Mouse (Mus musculus) inflammation-experienced regulatory T-cells, adult 6 months (primary cell): Measurements from ENCODE around the gene Csnk2a2. TPM values are rescaled to one million over a fixed set of nuclear protein-coding genes. Genes with fewer than 3 reads are reported as not detected.

Experiments
- ATAC-seq: one replicate; pipeline ENCODE4 v1.8.0; 2017
- polyA plus RNA-seq, 3 experiments: library from polyadenylated mRNA; unstranded; fragments of 100-300 nt; shearing (Covaris generic); gene quantifications; one replicate each; pipeline ENCODE4 v1.2.1; 2017

Csnk2a2 gene
- polyA plus RNA-seq = 10 to 100 TPM; 10.6 to 16.8 (median 12.5) TPM

- ATAC-seq = no peak
These were observed at the start of gene Csnk2a2 for GRCm38 (mm10) chr8:95490006-95490405. TSS of gene Csnk2a2 (minus strand) at chr8:95490039.

- ATAC-seq = no peak
These were observed 49.6 kb upstream of the Csnk2a2 start for GRCm38 (mm10) chr8:95539487-95539886.

DNA sequence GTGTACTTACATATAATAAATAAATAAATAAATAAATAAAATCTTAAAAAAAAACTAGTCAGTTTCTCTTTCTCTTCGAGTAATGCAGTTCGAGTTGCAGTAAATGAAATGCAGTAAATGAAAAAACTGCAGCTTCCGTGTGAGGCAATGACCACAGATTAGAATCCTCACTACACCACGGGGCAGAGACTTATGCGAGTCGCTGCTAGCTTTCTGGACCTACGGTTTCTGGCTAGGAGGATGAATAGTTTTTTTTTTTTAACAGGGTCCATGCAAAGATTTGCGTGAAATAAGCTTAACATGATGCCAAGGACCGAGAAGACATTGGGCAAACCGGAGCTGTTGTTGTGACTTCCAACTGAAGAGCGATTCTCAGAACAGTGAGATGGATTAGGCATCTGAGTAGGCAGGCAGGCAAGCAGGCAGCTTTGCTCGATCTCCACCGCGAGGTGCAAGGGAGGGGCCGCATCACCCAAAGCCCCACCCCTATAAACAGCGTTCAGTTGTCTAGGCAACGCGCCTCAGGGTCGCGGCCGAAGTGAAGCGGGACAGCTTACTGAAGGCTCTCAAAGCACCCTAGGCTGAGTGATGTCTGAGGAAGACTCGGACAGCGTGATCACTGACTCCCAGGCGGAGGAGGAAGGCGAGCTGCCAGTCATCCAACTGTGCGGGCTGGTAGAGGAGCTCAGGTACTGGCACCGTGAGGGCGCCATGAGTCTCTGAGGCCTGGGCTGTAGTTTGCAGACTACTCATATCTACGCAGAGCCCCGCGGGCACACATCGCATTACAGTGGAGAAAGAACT lies 43.9 kb upstream of the Csnk2a2 start, which contains the start of gene Ccdc113:
Ccdc113 (plus strand) TSS at position 502 of the 804 bp plus-strand sequence.
- ATAC-seq = no peak

- ATAC-seq = no peak
These were observed 42.4 kb upstream of the Csnk2a2 start for GRCm38 (mm10) chr8:95532206-95532605.

DNA sequence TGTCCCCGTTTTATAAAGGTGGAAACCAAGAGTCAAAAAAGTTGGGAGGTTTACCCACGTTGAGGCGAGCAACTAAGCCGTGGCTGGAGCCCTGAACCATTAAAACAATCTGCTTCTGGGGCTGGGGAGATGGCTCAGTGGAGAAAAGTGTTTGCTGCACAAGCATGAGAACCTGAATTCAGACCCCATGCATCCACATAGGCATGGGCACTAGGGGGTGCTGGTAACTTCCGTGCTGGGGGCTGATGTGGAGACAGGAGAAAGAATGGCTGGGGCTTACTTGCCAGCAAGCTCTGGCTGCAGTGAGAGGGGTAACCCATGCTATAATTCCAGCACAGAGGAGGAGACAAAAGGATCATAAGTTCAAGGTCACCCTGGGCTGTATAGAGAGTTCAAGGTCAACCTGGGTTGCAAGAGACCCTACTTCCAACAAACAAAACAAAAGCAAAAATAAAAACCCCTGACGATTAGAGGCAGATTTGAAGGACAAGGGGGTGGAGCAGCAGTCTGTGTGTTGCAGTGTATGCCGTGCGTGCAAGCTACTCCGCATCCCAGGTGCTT lies 39.0 kb upstream of the Csnk2a2 start:
- ATAC-seq = no peak

DNA sequence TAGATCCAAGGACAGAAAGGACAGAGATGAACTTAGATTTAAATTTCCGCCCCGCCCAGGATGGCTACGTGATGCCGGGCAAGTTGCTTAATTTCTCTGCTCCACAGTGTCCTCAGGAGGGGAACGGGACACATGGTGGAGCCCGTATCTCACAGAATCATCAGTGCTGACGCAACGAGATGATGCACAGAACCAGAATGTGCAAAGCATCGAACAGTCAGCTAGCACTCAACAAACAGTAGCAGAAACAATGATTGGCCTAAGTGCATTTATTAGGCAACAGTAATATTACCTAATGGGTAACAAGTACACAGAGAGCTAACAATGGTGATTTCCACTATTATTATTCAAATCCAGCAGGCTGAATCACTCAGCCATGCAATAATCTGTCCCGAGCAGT lies 38.4 kb upstream of the Csnk2a2 start:
- ATAC-seq = no peak

DNA sequence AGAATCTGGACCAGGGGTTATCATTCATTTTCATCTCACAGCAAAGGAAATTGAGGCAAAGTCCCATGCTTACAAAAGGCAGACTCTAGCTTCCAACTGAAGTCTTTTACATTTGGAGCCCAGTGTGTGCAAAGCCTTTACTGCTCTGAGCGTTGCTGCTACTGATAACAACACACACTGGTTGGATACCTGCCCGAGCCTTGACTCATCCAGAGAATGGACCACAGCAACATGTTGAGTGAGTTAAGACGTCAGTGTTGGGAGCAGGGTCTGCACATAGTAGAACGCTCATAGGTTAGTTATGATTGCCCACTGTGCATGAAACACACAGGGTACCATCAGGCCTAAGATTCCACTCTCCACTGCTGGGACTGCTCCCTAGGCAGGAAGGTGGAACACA lies 34.2 kb upstream of the Csnk2a2 start:
- ATAC-seq = no peak

- no peak for ATAC-seq
These were observed 27.1 kb upstream of the Csnk2a2 start for GRCm38 (mm10) chr8:95516928-95517327.

DNA sequence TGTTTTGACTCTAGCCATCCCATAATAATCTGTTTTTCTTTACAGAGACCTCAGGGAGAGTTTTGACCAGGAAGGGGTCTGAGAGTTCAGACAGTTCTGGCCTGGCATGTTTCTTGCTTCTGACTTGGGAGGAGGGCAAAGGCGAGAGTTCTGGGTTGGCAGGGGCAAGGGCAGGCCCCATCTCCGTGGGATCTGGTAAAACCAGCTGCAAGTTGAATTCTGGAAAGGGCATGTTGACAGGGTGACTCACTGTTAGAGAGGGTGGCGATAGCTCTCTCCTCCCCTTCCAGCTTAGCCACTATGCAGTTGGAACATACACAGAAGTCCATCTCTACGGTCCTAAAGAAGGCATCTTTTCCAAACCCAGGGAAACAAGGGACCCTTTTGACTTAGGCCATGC lies 23.4 kb upstream of the Csnk2a2 start:
- no peak for ATAC-seq

DNA sequence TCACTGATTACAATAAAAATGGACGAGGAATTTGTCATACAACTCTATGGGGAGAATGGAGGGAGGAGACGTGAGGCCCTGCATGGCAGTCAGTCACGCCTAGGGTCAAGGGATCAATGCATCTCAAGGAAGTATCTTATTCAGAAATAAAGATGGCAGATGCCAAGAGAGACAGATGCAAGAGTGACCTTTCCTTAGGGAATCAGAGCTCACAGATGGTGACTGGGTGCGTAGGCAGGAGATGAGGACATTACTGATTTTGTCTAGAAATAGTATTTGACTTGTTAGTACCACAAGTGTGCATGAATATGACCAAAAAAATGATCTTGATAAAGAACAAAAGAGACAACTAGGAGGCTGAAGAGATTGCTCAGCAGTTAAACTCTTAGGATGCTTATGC lies 22.4 kb upstream of the Csnk2a2 start:
- ATAC-seq = no peak

- no peak for ATAC-seq
These were observed 16.4 kb upstream of the Csnk2a2 start for GRCm38 (mm10) chr8:95506245-95506644.

GRCm38 (mm10) chr8:95505606-95506005 lies 15.8 kb upstream of the Csnk2a2 start:
- no peak for ATAC-seq

DNA sequence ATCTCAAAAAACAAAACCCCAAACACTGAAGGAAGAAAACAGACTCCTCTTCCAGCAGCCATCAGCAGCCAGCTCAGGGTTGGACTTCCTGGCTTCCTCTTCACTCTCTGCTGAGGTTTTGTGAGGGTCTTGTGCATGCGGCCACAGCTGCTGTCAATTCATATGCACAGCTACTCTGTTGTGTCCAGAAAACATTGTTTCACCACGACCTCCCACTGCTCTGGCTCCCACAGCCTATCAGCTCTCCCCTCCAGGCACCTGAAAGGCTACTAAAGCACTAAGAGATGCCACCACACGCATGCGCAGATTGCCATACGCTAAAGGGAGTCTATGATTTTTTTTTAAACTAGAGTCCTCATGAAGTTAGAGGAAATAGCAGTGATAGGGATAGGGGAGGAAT lies 15.0 kb upstream of the Csnk2a2 start:
- no peak for ATAC-seq

DNA sequence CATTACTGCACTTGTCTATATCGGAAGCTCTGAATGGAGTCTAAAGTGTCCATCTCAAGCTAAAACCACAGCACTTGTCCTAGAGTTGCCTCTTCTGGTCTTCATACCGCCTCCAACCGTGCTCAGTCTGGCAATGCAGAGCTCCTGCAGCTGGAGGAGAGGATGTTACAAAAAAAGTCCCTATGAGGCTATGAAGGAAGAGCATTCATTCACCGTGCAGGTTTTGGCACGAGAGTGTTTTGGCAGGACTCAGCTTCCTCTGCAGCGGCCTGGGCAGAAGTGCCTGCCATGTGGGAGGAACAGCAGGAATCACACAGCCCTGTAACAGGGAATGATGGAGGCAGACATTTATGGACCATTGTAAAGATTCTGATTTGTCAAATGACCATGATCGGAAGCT lies 12.6 kb upstream of the Csnk2a2 start:
- no peak for ATAC-seq

DNA sequence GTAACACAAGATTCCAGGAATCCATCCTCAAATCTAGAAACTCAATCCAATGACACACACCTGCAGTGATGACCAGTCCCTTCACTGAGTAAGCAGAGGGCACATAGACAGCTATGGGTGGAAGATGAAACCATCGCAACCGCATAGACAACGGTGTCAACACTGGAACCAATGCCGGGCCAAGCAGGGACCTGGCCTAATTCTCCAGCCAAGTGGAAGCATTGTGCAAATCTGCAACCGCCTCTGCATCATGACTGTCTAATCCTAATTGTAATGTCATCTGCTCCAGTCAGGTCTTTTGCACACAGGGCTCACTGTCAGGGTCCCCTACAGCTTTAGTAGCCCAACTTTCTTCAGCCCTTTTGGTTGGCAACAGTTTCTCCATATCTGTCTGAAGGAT lies 10.6 kb upstream of the Csnk2a2 start:
- no peak for ATAC-seq

GRCm38 (mm10) chr8:95499266-95500064 lies 9.6 kb upstream of the Csnk2a2 start:
- ATAC-seq = no peak

DNA sequence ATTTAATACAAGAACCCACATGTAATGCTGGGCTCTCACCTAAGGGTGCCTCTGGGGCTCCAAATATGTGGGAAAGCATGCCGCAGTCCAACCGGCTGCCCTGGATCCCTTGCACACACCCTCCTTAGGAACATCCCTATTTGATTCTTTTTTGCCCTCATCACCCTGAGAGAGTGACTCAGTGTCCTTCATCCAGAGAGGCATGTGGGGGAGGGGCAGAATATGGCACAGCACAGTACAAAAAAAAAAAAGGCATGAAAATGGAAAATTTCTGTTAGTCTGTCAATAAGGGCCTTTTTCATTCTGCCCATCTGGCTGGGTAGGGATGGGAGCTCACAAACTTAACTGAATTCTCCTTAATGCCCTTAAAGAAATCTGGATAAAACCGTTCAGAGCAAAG lies 8.0 kb upstream of the Csnk2a2 start:
- no peak for ATAC-seq

- no peak for ATAC-seq
These were observed 6.6 kb upstream of the Csnk2a2 start for GRCm38 (mm10) chr8:95496420-95496819.

DNA sequence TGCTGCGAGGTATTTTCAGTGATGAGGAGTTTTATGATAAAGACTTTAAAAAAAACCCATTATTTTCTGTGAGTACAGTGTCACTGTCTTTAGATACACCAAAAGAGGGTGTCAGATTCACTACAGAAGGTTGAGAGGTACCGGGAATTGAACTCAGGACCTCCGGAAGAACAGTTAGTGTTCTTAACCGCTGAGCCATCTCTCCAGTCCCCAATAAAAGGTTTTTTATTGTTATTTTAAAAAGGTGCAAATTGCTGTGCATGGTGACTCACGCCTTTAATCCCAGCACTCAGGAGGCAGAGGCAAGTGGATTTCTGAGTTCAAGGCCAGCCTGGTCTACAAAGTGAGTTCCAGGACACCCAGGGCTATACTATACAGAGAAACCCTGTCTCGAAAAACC lies 5.6 kb upstream of the Csnk2a2 start:
- ATAC-seq = no peak

DNA sequence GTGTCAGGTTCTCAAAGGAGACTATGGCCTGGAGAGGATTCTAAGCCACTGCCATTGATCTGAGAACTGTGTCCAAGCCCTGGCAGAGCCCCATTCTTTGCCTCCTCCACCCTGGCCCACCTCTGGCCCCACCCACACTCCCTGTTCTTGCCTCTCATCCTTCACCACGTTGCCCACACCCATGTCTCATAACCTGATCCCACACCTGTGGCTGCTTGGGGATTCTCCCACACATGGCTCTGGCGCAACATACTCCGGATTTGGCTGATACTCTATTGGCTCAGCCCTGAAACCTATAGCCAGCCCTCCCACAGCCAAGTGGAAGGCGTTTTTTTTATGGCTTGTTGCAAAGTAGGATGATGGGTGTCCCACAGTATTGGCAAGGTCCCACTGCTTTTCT lies 2.2 kb upstream of the Csnk2a2 start:
- ATAC-seq = no peak

DNA sequence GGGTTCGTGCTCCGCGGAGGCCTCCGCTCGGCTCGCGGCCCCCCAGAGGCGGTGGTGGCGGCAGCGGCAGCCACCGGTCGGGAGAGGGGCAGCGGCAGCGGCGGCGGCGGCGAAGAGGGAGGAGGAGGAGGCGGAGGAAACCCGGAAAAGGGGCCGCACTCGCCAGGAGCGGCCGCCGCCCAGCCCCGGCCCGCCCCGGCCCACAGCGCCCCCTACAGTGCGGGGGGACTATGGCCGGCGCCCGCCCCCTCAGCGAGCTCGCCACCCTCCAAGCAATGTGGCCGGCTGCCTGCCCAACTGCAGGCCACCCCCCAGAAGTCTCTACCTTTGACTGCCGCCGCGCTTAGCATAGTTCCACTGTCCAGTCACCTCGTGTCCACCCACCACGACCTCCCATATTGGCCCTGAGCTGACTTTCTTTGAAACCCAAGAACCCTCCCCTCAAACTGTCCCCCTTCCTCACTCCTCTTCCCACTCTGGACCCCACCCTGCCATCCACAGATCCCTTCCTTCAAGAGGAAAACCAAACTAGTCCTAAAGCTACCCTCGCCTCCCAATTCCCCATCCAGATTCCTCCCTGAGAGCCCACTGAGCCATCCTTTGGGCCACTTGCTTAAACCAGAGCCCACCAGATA lies 1.0 kb downstream of the Csnk2a2 start:
- ATAC-seq = peak; percentile 95

- peak; percentile 5 for ATAC-seq
These were observed 1.8 kb downstream of the Csnk2a2 start for GRCm38 (mm10) chr8:95487800-95488697.
